Mouse (Mus musculus): ENCODE data around the gene Catsper3.
A peak's percentile ranks its signal among the peaks of the same experiment; 100 is the strongest.

The Catsper3 gene

DNA sequence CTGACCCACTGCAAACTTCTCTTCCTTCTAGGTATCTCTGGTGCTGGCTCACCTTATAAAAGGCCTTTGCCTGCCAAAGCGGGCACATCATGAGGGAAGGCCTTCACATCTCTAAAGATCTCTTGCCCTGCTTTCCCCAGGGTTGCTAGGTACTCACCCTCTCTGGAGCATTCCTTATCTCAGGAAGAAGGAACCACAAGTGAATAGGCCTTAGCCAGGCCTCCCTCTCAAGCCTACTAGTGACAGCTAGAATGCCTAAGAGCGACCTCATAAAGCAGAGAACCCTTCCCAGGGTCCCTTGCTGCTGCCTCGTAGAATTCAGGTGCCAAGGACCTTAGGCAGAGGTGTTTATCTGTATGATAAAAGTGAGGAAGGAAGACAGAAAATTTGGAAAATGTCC, at the start of gene Catsper3:
Gene Catsper3 (plus strand): TSS at position 301 of the 400 bp plus-strand sequence.
- no peak for DNase-seq

DNA sequence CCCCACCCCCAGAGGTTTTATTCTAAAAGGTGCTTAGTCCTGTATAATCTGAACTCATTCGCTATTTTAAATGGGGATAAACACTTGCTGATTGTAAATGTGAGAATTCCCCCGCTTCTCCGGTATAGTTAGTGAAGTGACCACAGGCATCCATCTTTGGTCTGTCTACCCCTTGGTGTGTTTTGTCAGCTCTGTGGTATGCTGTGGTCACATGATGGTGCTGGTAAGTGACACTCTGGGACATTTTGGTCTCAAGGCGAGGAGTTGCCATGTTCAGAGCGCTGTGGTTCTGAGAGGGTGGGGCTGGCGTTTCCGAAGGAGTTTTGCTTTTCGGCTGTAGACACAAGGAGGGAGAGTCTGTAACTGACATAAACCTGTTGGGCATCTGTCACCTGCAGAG, 46.5 kb upstream of the Catsper3 start:
- DNase-seq = no peak

GRCm38 (mm10) chr13:55742306-55742705, 42.1 kb upstream of the Catsper3 start:
- DNase-seq = no peak

DNA sequence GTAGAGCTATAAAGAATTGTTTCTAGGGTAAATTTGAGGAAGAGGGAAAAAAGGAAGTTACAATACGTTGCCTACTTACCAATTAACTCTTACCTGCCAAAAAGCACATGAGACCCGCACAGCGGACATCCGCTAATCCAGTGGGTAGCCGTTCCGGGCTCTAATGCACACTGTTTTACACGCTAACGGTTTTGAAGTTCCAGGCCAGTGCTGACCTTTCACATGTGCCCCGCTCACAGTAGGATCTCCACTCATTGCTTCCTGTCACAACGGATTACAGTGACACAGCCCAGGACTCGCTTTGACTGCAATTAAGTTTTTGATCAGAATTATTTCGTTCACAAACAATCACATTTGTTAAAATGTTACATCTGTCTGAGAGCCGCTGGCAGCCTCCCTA, 30.0 kb upstream of the Catsper3 start:
- no peak for DNase-seq

GRCm38 (mm10) chr13:55756789-55757188, 27.6 kb upstream of the Catsper3 start:
- peak in 1 of 2 experiments; percentile 39 for DNase-seq

- peak in 1 of 2 experiments; percentile 37 for DNase-seq
Measured at GRCm38 (mm10) chr13:55757645-55758044, 26.7 kb upstream of the Catsper3 start.

GRCm38 (mm10) chr13:55760576-55760975, 23.8 kb upstream of the Catsper3 start:
- DNase-seq = peak; percentile 43 to 44

DNA sequence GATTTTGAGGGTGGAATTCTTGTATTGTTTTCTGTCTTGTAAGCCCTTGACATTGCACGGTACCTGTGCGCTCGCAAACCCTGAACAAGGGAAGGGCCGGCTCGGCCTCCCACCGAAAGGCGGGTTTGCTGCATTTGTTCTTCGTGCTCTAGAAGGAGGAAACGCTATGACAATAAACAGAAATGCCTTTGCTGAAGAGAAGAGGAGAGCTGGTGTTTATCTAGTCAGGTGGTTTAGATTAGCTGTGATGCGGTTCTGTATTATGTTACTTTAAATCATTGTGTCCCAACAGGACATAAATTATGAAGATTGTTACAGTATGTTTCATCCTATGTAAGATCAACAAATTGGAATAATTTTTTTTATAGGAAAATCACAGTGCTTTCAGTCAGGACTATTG, 22.9 kb upstream of the Catsper3 start:
- no peak for DNase-seq

GRCm38 (mm10) chr13:55774352-55774751, 10.0 kb upstream of the Catsper3 start:
- no peak for DNase-seq

DNA sequence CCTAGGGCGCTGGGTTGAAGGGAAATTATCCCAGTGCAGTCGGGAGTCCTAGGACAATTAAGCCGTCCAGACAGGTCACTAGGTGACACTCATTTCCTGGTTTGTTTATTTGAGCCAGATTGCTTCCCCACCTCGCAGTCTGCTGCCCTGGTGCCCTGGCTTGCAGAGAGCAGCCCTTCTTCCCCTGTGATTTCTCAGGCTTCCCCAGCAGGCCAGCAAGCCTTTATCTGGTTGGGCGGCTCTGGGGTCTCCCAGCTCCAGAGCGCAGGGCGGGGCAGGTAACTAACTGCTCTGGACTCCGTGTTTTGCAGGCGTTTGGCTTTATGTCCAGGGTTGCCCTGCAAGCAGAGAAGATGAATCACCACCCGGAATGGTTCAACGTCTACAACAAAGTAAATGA, 9.3 kb upstream of the Catsper3 start:
- no peak for DNase-seq

GRCm38 (mm10) chr13:55786120-55786519, 1.8 kb downstream of the Catsper3 start:
- DNase-seq = no peak

- DNase-seq = no peak
Measured at GRCm38 (mm10) chr13:55801246-55801645, 16.9 kb downstream of the Catsper3 start.

GRCm38 (mm10) chr13:55803973-55804372, 19.6 kb downstream of the Catsper3 start:
- no peak for DNase-seq

DNA sequence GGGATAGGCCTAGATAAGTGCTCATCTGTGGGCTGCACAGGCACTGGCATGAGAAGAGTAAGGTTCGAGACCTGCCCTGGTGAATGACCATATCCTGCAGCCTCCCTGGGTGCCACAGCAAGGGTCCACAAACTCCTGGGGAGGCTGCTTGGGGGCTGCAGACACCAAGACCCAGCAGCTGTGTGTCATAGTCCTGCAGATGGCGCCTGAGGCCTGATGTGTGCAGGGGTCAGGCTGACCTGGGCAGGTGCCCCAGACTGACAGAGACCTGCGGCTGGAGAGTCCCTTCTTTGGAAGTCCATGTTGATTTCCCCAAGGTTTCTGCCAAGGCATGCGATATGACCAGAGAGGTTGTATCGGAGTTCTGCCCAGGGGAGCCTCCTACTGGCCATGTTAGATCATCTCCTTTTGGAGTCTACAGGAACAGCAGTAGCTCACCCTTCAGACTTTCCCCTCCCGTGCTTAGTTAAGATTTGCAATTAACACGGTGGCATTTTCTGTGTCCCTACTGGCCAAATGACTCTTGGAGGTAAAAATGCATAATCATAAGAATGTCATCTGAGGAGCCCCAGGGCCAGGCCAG, 24.8 kb downstream of the Catsper3 start:
- no peak for DNase-seq

DNA sequence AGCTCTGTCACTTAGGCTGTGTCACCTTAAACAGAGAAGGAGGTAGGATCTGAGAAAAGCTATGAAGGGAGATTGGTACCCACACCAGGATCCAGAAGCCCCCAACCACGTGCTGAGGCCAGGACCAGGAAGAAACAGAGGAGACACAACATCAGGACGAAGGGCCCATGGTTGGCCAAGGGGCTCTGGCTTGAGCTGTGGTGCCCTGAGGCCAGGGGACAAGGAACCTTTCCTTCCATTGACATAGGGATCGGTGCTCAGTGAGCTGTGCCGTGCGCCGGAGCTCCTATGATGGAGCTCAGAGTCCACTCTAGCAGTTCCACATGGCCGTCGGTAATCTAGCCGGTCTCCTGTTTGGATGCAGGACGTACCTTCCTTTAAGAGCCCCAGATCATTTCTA, 25.3 kb downstream of the Catsper3 start:
- DNase-seq = no peak

DNA sequence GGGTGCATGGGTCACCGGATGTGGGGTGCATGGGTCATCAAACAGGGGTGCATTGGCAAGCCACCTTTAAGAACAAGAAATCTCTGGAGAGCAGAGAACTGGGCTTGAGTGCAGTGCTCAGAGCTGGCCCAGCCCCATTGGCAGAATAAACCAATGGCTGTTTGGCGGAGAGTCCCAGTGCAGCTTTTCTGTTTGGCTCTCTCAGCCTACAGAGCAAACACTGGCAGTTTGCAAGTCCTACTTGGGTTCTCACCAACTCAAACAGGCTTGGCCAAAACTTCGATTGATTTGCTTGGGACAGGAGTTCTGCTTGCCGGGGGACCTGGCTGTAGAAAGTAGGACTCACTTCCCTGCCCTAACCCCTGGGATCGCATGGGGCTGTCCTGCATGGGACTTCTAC, 26.6 kb downstream of the Catsper3 start:
- DNase-seq = no peak

DNA sequence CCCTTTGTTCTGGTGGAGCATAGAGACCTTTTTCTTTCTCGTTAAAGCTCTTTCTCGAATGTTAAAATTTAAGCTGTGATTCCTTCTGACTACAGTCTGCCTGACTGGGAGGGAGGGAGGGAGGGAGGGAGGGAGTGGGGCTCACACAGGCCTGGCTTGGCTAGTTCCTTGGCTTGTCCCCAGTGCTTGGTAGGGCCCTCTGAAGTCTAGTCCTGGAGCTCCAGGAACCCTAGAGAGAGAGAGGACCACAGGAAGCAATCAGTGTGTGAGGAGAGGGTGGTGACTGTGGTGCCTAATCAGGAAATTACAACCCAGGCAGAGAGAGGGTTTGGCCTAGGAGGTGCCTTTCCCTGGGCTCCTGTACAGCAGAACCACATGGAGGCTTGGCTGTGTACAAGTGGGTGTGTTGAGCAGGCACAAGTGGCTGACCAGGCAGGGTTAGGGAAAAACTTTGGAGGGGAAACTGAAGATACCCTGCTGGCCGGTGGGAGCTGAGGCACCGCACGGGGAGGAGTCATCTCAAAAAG, 29.2 kb downstream of the Catsper3 start:
- no peak for DNase-seq

- no peak for DNase-seq
Measured at GRCm38 (mm10) chr13:55814834-55815233, 30.5 kb downstream of the Catsper3 start.

DNA sequence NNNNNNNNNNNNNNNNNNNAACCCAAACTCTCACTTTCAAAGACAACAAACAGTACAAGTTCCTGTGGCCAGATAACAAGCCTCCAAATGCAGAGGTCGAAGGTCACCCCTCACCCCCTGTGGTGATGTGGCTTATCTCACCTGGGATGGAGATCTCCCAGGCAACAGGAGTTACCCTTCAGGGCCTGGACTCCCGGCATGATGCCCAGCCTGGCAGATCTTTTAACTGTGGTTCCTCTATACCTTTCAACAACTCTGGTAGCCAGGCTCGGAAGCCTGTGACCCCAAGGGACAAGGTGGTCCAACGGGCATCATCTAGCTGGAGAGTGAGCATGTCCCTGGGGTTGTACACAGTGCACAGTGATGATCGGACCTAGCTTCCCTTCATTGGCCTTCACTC, 38.1 kb downstream of the Catsper3 start:
- no peak for DNase-seq

DNA sequence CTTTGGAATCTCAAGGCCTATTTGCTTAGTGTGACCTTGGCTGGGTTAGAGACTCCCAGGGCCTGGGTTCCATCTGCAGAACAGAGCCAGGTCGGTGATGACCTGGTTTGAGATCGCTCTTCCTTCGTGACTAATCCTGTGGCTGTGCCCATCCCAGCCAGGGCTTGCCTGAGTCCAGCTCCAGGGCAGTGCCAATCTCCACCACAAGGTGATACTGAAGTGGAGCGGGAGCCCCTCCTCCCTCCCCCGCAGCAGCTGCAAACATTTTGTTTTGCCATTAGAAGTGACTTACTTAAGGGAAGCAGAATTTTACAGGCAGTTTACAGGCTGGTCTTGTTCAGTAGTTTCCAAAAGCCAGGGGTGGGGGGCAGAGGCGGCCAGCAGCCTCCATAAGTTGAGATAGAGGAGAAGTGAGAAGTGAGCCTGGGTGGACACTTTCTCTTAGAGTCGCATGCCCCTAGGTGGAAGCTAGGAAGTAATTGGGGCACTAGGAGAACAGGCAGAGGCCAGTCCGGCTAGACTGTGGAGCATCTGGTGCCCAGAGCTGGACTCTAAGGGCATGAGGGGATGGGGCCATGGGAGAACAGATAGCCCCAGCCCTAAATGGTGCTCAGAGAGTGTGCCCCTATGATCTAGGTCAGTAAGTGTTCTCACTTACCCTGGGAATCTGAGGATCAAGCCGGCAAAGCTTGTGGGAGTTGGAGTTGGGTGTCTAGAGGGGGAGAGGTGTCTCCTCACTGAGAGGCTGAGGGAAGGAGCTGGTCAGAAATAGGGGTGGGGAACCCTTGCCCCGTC, 40.0 kb downstream of the Catsper3 start:
- DNase-seq = no peak

DNA sequence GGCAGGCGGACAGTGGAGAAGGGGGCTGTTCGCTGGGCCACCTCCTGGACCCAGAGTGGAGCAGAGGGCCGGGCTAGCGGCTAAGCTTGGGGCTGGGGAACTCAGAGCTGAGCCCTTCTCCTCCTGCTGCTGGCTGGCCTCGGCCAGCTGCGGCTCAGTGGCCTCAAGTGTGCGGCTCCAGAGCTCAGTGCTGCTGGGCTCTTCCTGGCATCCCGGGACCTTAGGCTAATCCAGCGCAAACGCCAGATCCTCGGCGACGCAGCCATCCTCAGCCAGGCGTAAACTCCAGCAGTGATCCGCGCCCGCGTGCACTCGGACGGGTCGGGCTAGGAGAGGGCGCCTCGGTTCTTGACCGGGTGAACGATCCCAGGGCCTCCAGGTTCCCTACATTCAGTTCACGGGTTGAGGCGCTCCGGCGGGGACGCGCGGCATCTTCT, 40.9 kb downstream of the Catsper3 start:
- DNase-seq = peak in 1 of 2 experiments; percentile 35

- DNase-seq = peak in 1 of 2 experiments; percentile 26
Measured at GRCm38 (mm10) chr13:55826008-55826671, 41.8 kb downstream of the Catsper3 start.

Measured in kidney, postnatal 36 days (tissue).